Mouse (Mus musculus) liver, postnatal 0 days (tissue): ENCODE results near the gene Pou6f2.

ENCODE experiments used
- CTCF ChIP-seq: sonication (generic); IDR thresholded peaks from 2 replicates; pipeline ENCODE4 v1.5.1; 2016; ENCODE audit warnings: antibody characterized with exemption, low read depth
- EP300 ChIP-seq: IDR thresholded peaks from 2 replicates; pipeline ENCODE4 v1.6.1; 2016; ENCODE audit warnings: antibody characterized with exemption, low read depth, mild to moderate bottlenecking

DNA sequence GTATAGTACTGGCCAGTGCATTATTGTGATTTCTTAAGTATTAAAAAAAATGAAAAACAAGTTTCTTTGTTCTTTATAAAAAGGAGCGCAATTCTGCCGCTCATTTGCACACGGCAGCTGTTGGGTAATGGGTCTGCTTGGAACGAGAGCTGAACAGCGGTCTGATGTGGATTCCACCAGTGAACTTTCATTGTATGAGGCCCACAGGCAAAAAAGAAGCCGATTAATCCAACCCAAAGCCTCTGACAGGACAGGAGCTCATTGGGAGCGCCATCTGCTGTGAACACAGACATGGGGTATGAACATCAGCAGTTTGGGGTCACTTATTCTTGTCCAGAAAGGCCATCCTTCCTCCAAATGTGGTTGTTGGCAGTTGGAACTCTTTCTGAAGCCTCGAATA lies 84.9 kb downstream of the Pou6f2 start:
- no peak for TF ChIP-seq CTCF
- TF ChIP-seq EP300 = no peak
